Mouse (Mus musculus) heart, adult 2 months (tissue): ENCODE results near the gene Atp11a.

Source experiments
- CTCF ChIP-seq: fragments of 200-600 bp; IDR thresholded peaks from 2 replicates; pipeline ENCODE4 v1.8.1; 2022; ENCODE audit warnings: antibody characterized with exemption, mild to moderate bottlenecking, moderate library complexity
- EP300 ChIP-seq: fragments of 200-500 bp; IDR thresholded peaks from 2 replicates; pipeline ENCODE4 v1.6.1; 2011; ENCODE audit warnings: low read depth, low read length, control low read depth; ENCODE audit not compliant: insufficient read depth
- POLR2A ChIP-seq: fragments of 200-500 bp; IDR thresholded peaks from 2 replicates; pipeline ENCODE4 v1.6.1; 2011; ENCODE audit warnings: mild to moderate bottlenecking, low read depth, low read length, control low read depth; ENCODE audit not compliant: insufficient read depth

DNA sequence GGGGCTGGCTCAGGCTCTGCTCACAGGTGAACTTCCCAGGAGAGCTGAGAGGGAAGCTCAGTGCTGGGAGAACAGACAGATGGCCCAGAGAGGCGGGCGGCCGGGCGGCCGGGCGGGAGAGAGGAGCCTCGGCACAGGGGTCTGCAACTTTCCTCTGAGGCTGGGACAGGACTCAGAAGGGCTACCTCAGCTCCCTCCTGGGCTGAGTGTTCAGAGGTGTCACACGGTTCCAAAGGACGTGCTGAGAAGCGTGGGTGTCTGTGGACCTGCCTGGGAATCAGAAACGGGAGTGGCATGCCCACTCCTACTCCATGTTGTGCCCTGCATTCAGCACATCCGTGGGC, 30.1 kb downstream of the Atp11a start:
- TF ChIP-seq POLR2A, result no peak
- no peak for TF ChIP-seq EP300
- no peak for TF ChIP-seq CTCF
